Mouse (Mus musculus) ES-E14 (cell line): Measurements from ENCODE around the gene Dap.

Experiments
- CHD2 ChIP-seq: IDR thresholded peaks from 2 replicates; pipeline ENCODE4 v1.6.1; 2014; ENCODE audit warnings: mild to moderate bottlenecking, low read depth, low read length, inconsistent platforms
- HCFC1 ChIP-seq: IDR thresholded peaks from 2 replicates; pipeline ENCODE4 v1.6.1; 2012; ENCODE audit warnings: low read length, inconsistent platforms, borderline replicate concordance; ENCODE audit not compliant: insufficient read depth
- ZNF384 ChIP-seq: IDR thresholded peaks from 2 replicates; pipeline ENCODE4 v1.6.1; 2012; ENCODE audit warnings: low read depth, low read length, inconsistent platforms

- no peak for TF ChIP-seq ZNF384
- no peak for TF ChIP-seq HCFC1
- TF ChIP-seq CHD2, result no peak
Observed at GRCm38 (mm10) chr15:31225643-31226325, 1.7 kb downstream of the Dap start.
